Mouse (Mus musculus): ENCODE data around the gene Acy3.
A peak's percentile ranks its signal among the peaks of the same experiment; 100 is the strongest.
"Not testable (repeated sequence)": the region's sequence is repeated elsewhere in the genome, so short reads cannot be mapped to it uniquely, and the experiment has no call there.

The Acy3 gene

GRCm38 (mm10) chr19:4003641-4004040 lies 17.3 kb downstream of the Acy3 start:
- no peak for DNase-seq (ENCODE audit: low spot score in 2 of 2)

DNA sequence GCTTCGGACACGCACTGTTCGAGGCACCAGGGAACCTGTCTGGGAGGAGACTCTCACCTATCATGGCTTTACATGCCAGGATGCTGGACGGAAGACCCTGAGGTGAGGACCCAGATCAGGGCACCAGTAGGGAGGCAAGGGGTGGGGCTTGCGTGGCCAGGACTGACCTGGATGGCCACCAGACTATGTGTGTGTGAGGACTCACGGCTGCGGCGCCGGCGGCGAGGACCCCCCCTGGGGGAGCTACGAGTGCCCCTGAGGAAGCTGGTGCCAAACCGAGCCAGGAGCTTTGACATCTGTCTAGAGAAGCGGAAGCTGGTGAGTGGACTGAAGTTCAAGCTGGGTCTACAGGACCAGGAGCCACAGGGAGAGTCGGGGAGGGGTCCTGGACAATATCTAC lies 18.0 kb downstream of the Acy3 start:
- DNase-seq (ENCODE audit: low spot score in 2 of 2), result no peak

DNA sequence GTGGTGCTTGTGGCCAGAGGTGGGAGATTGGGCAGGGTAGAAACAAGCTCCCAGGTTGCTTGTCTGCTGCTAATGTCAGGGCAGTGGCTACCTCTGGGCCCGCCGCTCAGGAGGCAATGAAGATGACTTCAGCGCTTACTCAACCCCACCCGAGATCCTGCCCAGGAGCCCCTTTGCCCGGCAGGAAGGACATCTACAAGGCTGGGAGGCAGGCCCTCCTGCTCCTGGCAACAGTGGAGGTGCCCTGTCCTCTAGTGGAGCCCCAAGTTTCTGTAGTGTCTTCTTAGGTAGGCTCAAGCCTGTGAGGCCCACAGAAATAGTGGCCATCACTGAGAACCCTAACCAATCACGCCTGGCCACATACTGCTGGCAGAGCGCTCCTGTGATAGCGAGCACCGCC lies 18.7 kb downstream of the Acy3 start:
- no peak for DNase-seq (ENCODE audit: low spot score in 2 of 2)

GRCm38 (mm10) chr19:4005971-4006370 lies 19.6 kb downstream of the Acy3 start:
- no peak for DNase-seq (ENCODE audit: low spot score in 2 of 2)

GRCm38 (mm10) chr19:4011086-4011485 lies 24.7 kb downstream of the Acy3 start:
- no peak for DNase-seq (ENCODE audit: low spot score in 2 of 2)

GRCm38 (mm10) chr19:4012432-4013022 lies 26.2 kb downstream of the Acy3 start, which contains the start of gene Ndufv1:
TSS of gene Ndufv1 (minus strand) at chr19:4012806.
- peak; percentile 96 to 98 for DNase-seq (ENCODE audit: low spot score in 2 of 2)

GRCm38 (mm10) chr19:4013066-4013465 lies 26.7 kb downstream of the Acy3 start:
- DNase-seq (ENCODE audit: low spot score in 2 of 2), result no peak

DNA sequence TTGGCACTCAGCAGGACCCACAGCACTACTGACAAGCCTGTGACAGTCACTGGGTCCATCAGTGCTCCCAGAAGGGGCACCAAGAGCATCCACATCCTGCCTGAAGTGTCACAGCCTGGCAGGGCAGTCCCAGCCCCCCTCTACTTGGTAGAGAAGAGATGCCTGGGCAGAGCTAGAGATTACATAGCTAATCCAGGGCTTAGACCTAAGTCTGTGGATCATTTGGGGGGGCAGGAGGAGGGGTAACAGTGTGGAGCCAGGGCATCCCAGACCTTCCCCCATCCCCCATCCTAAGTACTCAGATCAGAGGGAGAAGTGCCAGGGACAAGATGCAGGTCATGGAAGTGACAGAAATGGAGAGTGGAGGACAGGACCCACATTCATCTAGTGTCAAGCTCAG lies 28.4 kb downstream of the Acy3 start:
- DNase-seq (ENCODE audit: low spot score in 2 of 2), result no peak

DNA sequence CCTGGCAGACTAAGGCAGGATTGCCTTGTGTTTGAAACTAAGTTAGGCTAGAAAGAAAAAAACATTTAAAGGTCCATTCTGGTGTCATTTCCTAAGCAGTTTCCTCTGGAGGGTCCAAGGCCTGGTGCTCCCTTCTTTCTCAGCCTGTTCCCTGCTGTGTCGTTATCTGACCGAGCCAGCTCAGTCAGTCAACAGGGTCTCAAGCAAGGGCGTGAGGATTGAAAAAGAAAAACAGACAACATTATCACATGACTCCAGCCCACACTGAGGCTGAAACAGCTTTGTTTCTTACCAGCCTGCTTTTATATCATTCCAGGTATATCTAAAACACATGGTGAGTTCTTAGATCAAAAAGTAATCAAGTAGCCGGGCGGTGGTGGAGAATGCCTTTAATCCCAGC lies 29.3 kb downstream of the Acy3 start:
- no peak for DNase-seq (ENCODE audit: low spot score in 2 of 2)

DNA sequence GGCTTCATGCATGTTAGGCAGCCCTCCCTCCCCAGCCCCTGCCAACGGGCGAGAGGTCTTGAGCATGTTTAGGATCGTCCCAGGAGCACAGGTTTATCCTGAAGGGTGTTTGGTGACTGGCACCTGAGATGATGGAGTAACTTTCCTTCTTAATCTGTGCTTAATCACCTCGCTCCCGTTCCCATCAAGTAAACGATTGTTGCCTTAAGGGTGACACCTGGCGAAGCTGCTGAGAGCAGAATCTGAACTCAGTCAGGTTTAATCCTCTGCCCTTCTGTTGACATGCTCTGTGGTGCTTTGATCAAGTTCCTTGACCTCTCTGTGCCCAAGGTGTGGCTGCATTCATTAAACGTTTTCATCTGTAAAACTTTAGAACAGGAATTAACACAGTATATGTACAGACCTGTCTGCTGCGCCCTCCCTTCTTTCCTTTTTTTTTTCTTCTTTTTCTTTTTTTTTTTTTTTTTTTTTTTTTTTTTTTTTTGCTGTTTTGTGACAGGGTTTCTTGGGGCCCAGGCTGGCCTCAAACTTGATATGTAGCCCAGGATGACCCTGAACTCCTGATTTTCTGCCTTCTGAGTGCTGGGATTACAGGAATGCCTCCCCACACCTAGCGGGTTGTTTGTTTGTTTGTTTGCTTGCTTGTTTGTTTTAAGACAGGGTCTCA lies 31.7 kb downstream of the Acy3 start:
- no peak for DNase-seq (ENCODE audit: low spot score in 2 of 2)

DNA sequence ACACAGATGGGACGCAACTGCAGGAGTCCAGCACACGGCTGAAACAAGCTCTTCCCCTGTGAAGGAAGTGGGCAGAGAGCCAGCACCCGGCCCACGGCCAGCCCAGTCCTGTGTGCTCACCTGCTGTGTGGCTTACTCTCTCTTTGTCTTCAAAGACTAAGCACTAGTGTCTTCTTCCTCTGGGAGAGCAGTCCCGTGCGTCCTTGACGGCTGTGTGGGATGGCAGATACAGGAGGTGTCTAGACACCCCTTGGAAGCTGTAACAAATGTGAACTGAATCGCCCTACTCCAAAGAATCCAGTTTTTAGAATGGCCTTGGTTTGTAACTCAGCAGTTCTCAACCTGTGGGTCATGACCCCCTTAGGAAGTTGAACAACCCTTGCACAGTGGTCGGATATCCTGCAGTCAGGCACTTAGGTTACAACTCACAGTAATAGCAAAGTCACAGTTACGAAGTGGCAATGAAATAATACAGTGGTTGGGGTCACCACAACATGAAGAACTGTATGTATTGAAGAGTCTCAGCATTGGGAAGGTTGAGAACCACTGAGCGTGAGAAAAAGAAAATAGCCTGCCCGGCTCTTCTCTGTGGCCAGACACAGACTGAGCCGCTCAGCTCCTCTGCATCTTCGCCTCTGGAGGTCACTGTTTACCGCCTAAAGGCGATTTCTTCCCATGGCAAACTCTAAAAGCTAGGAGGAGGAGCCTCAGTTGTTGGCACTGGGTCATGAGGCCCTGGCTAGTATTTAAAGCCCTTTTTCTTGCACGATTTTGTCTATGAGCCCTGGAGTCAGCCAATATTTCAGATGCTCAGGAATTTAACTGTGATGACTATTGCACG lies 32.6 kb downstream of the Acy3 start:
- peak; percentile 62 to 68 for DNase-seq (ENCODE audit: low spot score in 2 of 2)

- no peak for DNase-seq (ENCODE audit: low spot score in 2 of 2)
These were observed 36.8 kb downstream of the Acy3 start for GRCm38 (mm10) chr19:4023185-4023584.

GRCm38 (mm10) chr19:4027576-4027975 lies 41.2 kb downstream of the Acy3 start:
- DNase-seq (ENCODE audit: low spot score in 2 of 2), result no peak

DNA sequence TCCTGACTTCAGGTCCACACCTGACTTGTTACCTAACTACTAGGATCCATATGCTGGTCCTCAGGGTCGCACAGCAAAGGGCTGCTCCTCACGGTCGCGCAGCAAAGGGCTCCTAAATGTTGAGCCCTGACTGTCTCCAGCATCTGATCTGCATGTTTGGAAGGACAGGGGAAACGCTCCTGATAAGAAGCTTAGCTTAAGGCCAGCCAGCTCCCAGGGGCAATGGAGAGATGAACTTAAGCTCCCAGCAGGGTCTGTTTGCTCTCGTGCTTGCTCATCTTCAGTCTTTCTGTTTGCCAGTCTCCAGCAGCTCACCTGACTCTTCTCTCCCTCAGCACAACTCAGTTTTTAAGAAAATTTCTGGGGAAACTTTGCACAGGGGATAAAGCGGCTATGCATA lies 46.3 kb downstream of the Acy3 start:
- DNase-seq (ENCODE audit: low spot score in 2 of 2), result no peak

GRCm38 (mm10) chr19:4033298-4033697 lies 46.9 kb downstream of the Acy3 start:
- no peak for DNase-seq (ENCODE audit: low spot score in 2 of 2)

GRCm38 (mm10) chr19:4033742-4034141 lies 47.4 kb downstream of the Acy3 start:
- DNase-seq (ENCODE audit: low spot score in 2 of 2), result no peak

- DNase-seq (ENCODE audit: low spot score in 2 of 2), result no peak
These were observed 50.1 kb downstream of the Acy3 start for GRCm38 (mm10) chr19:4036327-4037045.

DNA sequence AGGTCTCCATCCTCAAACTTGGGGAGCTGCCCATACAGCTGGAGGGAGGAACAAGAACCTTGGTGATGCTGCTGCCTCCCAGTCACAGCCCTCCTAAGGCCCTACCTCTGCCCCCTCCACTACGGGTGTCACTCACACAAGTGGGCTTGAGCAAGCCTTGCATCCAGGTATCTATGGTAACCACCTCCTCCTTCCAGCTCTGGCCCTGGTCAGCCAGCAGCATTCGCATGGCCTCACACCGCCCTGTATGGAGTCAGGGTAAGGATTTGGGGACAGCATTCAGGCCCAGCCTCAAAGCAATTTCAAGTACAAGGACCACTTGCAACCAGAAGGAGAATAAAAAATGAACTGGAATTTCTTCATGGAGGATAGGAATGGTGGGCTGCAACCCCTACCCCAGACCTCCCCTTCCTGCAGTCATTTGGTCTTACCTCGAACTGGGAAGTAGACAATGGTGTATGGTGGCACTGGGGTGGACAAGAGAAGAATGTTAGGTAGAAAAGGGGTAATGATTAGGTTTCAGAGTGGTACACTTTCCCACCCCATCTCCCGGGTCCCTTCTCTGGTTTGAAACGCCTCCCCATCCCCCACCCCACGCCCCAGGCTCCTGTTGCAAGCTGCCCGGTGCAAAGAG lies 50.9 kb downstream of the Acy3 start:
- not testable (repeated sequence) for DNase-seq (ENCODE audit: low spot score in 2 of 2)

DNA sequence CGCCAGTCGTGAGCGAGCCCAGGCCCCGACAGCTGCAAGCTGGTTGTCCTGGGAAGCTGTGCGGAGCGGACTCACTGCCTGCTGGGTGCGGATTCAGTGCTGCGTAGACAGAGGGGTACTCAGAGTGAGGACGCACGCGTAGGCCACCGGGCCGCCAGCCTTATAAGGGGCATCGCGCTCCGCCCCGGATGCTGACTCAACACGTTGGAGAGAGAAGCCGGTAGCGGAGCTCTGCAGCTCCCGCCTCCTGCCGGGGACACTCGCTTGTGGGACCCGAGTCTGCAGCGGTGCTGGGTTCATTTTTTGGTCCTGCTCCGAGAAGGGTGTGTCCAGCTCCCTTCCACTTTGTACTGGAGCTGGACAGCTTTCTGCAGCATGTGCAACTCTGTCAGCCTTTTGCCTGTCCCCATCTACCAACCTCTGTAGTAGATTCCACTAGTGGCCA lies 51.4 kb downstream of the Acy3 start, which contains the start of gene Gstp1:
Gene Gstp1 (minus strand): TSS at position 198 of the 445 bp plus-strand sequence.
- peak; percentile 72 to 82 for DNase-seq (ENCODE audit: low spot score in 2 of 2)
